8 mouse cellular contexts compared by ENCODE assay signal in genomic region chr13:41662401-41663070, GRCm38 (mm10). TPM values are rescaled to one million over a fixed set of nuclear protein-coding genes. Genes with fewer than 3 reads are reported as not detected.
DNase-seq lines count a peak whose midpoint lies in the region; ATAC-seq and TF ChIP-seq lines count a peak whose summit lies in the region.

No protein-coding gene starts in this region.

- 54% methylated on average over 17 of the region's 17 CpGs for WGBS in heart, embryonic 10.5 days
- 6% methylated on average over 17 of the region's 17 CpGs for WGBS in kidney, adult 2 months
- WGBS in lung, embryonic 15.5 days, result 19% methylated on average over 17 of the region's 17 CpGs
- WGBS in stomach, embryonic 16.5 days, result 28% methylated on average over 17 of the region's 17 CpGs

- peak; percentile 38 to 48 for DNase-seq in right cerebral cortex, postnatal 10 days (ENCODE audit: low spot score in 2 of 2)
- DNase-seq in right cerebral cortex, adult 2 months (ENCODE audit: low spot score in 2 of 2), result no peak
- DNase-seq in brain, embryonic 14.5 days (ENCODE audit: low read depth), result peak; percentile 55
- DNase-seq in heart, embryonic 10.5 days (ENCODE audit: low spot score), result peak; percentile 81
- peak; percentile 92 for DNase-seq in kidney, adult 2 months
- DNase-seq in layer of hippocampus, postnatal 36 days, result no peak

- TF ChIP-seq CTCF in brain, embryonic 14.5 days (IDR thresholded peaks at IDR 0.05; ENCODE audit: borderline replicate concordance, extremely low read depth, insufficient read depth, insufficient read length), result no peak
- TF ChIP-seq CTCF in kidney, adult 2 months (conservative IDR thresholded peaks at IDR 0.05; ENCODE audit: insufficient read depth, insufficient read length, low read depth, low read length), result no peak; the same call in 1 of the 2 replicates

- peaks cover 51% of the 10 kb centered on the region for H3K4me1 ChIP-seq in heart, embryonic 10.5 days
- peaks cover 20% of the 10 kb centered on the region for H3K4me1 ChIP-seq in kidney, adult 2 months (ENCODE audit: control insufficient read depth, insufficient read depth, low read length)
- H3K4me1 ChIP-seq in lung, embryonic 15.5 days, result peaks cover 17% of the 10 kb centered on the region
- peaks cover 6% of the 10 kb centered on the region; the same call in 1 of the 2 replicates for H3K4me1 ChIP-seq in stomach, embryonic 16.5 days (ENCODE audit: control insufficient read depth, insufficient read depth, low read length)

- H3K9me3 ChIP-seq in heart, embryonic 10.5 days, result no peaks in the 10 kb centered on the region
- no peaks in the 10 kb centered on the region for H3K9me3 ChIP-seq in lung, embryonic 15.5 days
- H3K9me3 ChIP-seq in stomach, embryonic 16.5 days (replicated peaks; ENCODE audit: control insufficient read depth, low read length), result no peaks in the 10 kb centered on the region

- H3K9ac ChIP-seq in lung, embryonic 15.5 days, result peak overlapping the region; percentile 2; the same call in 1 of the 2 replicates
- H3K9ac ChIP-seq in stomach, embryonic 16.5 days (ENCODE audit: low read length), result peak overlapping the region; percentile 3; the same call in 1 of the 2 replicates

- peak overlapping the region; percentile 80 for H3K27ac ChIP-seq in heart, embryonic 10.5 days
- peak overlapping the region; percentile 95 for H3K27ac ChIP-seq in kidney, adult 2 months (ENCODE audit: insufficient read depth, low read depth, low read length)
- peak overlapping the region; percentile 79 for H3K27ac ChIP-seq in lung, embryonic 15.5 days
- H3K27ac ChIP-seq in stomach, embryonic 16.5 days (ENCODE audit: low read length), result peak overlapping the region; percentile 67

- ATAC-seq in lung, embryonic 15.5 days (ENCODE audit: borderline replicate concordance, extremely low read depth, low FRiP score, low TSS enrichment), result peak; percentile 86
- ATAC-seq in stomach, embryonic 16.5 days (ENCODE audit: insufficient read depth, low FRiP score), result peak; percentile 83

- no peaks in the 10 kb centered on the region for H3K27me3 ChIP-seq in heart, embryonic 10.5 days (ENCODE audit: insufficient read depth, poor library complexity, severe bottlenecking)
- no peaks in the 10 kb centered on the region for H3K27me3 ChIP-seq in kidney, adult 2 months (replicated peaks; ENCODE audit: control insufficient read depth, insufficient read depth, low read length)
- no peaks in the 10 kb centered on the region for H3K27me3 ChIP-seq in lung, embryonic 15.5 days
- no peaks in the 10 kb centered on the region for H3K27me3 ChIP-seq in stomach, embryonic 16.5 days (ENCODE audit: control insufficient read depth, insufficient read depth, low read length)

- H3K36me3 ChIP-seq in heart, embryonic 10.5 days, result no peaks in the 10 kb centered on the region
- H3K36me3 ChIP-seq in kidney, adult 2 months (ENCODE audit: control insufficient read depth, insufficient read depth, low read length), result no peaks in the 10 kb centered on the region
- no peaks in the 10 kb centered on the region for H3K36me3 ChIP-seq in lung, embryonic 15.5 days
- no peaks in the 10 kb centered on the region for H3K36me3 ChIP-seq in stomach, embryonic 16.5 days (ENCODE audit: control insufficient read depth, insufficient read depth, low read length)

- H3K4me2 ChIP-seq in lung, embryonic 15.5 days, result peak overlapping the region; percentile 22; the same call in 1 of the 2 replicates
- H3K4me2 ChIP-seq in stomach, embryonic 16.5 days (ENCODE audit: low read depth, low read length), result peak overlapping the region; percentile 12; the same call in 1 of the 2 replicates

- H3K4me3 ChIP-seq in heart, embryonic 10.5 days, result no peak overlapping the region
- H3K4me3 ChIP-seq in kidney, adult 2 months (ENCODE audit: insufficient read depth, low read depth, low read length), result no peak overlapping the region
- H3K4me3 ChIP-seq in lung, embryonic 15.5 days, result no peak overlapping the region
- no peak overlapping the region for H3K4me3 ChIP-seq in stomach, embryonic 16.5 days (replicated peaks; ENCODE audit: low read length)

- TF ChIP-seq POLR2A in brain, embryonic 14.5 days (IDR thresholded peaks at IDR 0.05; ENCODE audit: borderline replicate concordance, extremely low read depth, insufficient read depth, insufficient read length, poor library complexity, severe bottlenecking), result no peak
- TF ChIP-seq POLR2A in kidney, adult 2 months (IDR thresholded peaks at IDR 0.05; ENCODE audit: low read depth, low read length), result no peak

RNA-seq across cellular contexts. Expression of gene Tmem170b, which starts 56.8 kb away (rescaled TPM):
- 10.8 and 20.4 TPM in 2 replicates for polyA plus RNA-seq in brain, embryonic 14.5 days (2012; rRNA removed)
- 11.5 and 15.5 TPM in 2 replicates for polyA plus RNA-seq in heart, embryonic 10.5 days (2016; fragmentation: Nextera tagmentation; extraction: Ambion mirVana)
- polyA plus RNA-seq in kidney, adult 2 months (2012; rRNA removed), result 4.0 and 4.2 TPM in 2 replicates
- 10.0 and 11.2 TPM in 2 replicates for polyA plus RNA-seq in lung, embryonic 15.5 days (2015; fragmentation: Nextera tagmentation; extraction: Ambion mirVana)
- 9.4 and 10.1 TPM in 2 replicates for polyA plus RNA-seq in stomach, embryonic 16.5 days (2015; fragmentation: Nextera tagmentation; extraction: Ambion mirVana)
- total RNA-seq in layer of hippocampus, postnatal 36 days (2021), result 100 to 1,000 TPM in 1 of 2 experiments, 10 to 100 TPM in 1; 99.0 to 101 TPM

Comparison
In these comparisons a context has a peak if more than half of its experiments do, and no peak if none do; other contexts are left out.
1. DNase-seq: peak in right cerebral cortex, postnatal 10 days (2 of 2), brain, embryonic 14.5 days (single experiment), heart, embryonic 10.5 days (single experiment) and kidney, adult 2 months (single experiment); none in right cerebral cortex, adult 2 months (0 of 2) and layer of hippocampus, postnatal 36 days (0 of 2).
2. Peak in every context shown above with its lines, with median percentiles within 50 percentile points of each other: H3K27ac ChIP-seq.